19 mouse cellular contexts compared by ENCODE assay signal in genomic region chr14:57691316-57691715, GRCm38 (mm10). TPM values are rescaled to one million over a fixed set of nuclear protein-coding genes. Genes with fewer than 3 reads are reported as not detected.
"Had no signal": no experiment of that assay in that cellular context is flagged by ENCODE, and none has a peak within 500 bp of the region (broad histone marks: within the 10 kb centered on the region; RNA-seq: fewer than 3 reads in every experiment).

No protein-coding gene starts in this region.

- DNase-seq: kidney, adult 8-10 months; kidney, postnatal 25 days; lung, embryonic 14.5 days; lung, postnatal 10 days; lung, postnatal 4 days; midbrain, embryonic 14.5 days; right cerebral cortex, adult 18-20 months; thymus, adult 2 months; thymus, postnatal 36 days had no signal

- H3K4me2 ChIP-seq: limb, embryonic 15.5 days; lung, embryonic 14.5 days; neural tube, embryonic 15.5 days had no signal

- H3K4me3 ChIP-seq: limb, embryonic 15.5 days; liver, embryonic 15.5 days; myocyte; neural tube, embryonic 15.5 days had no signal

- H3K27ac ChIP-seq: limb, embryonic 15.5 days; neural tube, embryonic 15.5 days; stomach, postnatal 0 days had no signal

- H3K9ac ChIP-seq: limb, embryonic 15.5 days; liver, embryonic 15.5 days; lung, embryonic 14.5 days; neural tube, embryonic 15.5 days had no signal

- H3K9me3 ChIP-seq: limb, embryonic 15.5 days; liver, embryonic 15.5 days; neural tube, embryonic 15.5 days had no signal

- ATAC-seq: intestine, postnatal 0 days had no signal

- H3K27me3 ChIP-seq: limb, embryonic 15.5 days; liver, embryonic 15.5 days; neural tube, embryonic 15.5 days had no signal

- H3K4me1 ChIP-seq: limb, embryonic 15.5 days; neural tube, embryonic 15.5 days had no signal

RNA-seq across cellular contexts. Expression of gene Gm49361, which starts 54.6 kb away (rescaled TPM):
- total RNA-seq: megakaryocyte-erythroid progenitor cell, adult 5-6 weeks had no signal
- polyA plus RNA-seq: intestine, postnatal 0 days; kidney, embryonic 16.5 days; limb, embryonic 11.5 days; limb, embryonic 15.5 days; liver, embryonic 15.5 days; lung, embryonic 14.5 days; midbrain, embryonic 14.5 days; myocyte; neural tube, embryonic 11.5 days; neural tube, embryonic 15.5 days; stomach, postnatal 0 days; thymus, adult 2 months had no signal
